Mouse (Mus musculus) embryonic fibroblast, embryonic 13.5 days (primary cell): ENCODE data around the gene Map3k12. TPM values are rescaled to one million over a fixed set of nuclear protein-coding genes. Genes with fewer than 3 reads are reported as not detected.

Source experiments
- H3K27ac ChIP-seq: 2 replicates; pipeline ENCODE4 v1.5.1; 2012; ENCODE audit warnings: low read length, control low read depth, inconsistent platforms; ENCODE audit not compliant: insufficient read depth
- H3K4me1 ChIP-seq: 2 replicates; pipeline ENCODE4 v1.6.1; 2011; ENCODE audit warnings: low read length; ENCODE audit not compliant: control insufficient read depth, insufficient read depth
- H3K4me3 ChIP-seq: 2 replicates; pipeline ENCODE4 v1.5.1; 2011; ENCODE audit warnings: mild to moderate bottlenecking, control low read depth, low read length; ENCODE audit not compliant: insufficient read depth
- CTCF ChIP-seq: IDR thresholded peaks from 2 replicates; pipeline ENCODE4 v1.5.1; 2011; ENCODE audit warnings: mild to moderate bottlenecking, control low read depth, low read length, moderate library complexity, borderline replicate concordance; ENCODE audit not compliant: insufficient read depth
- POLR2A ChIP-seq: IDR thresholded peaks from 2 replicates; pipeline ENCODE4 v1.6.1; 2011; ENCODE audit warnings: low read depth, mild to moderate bottlenecking, control low read depth, low read length, moderate library complexity
- polyA plus RNA-seq: library from polyadenylated mRNA; stranded (reverse); fragments of >200 nt; gene quantifications from 2 replicates; pipeline ENCODE4 v1.2.4, GENCODE M21; 2011; ENCODE audit warnings: low read depth; ENCODE audit not compliant: missing spikeins, insufficient read length

Gene Map3k12
- polyA plus RNA-seq, 1 experiment, result 20.9 TPM

DNA sequence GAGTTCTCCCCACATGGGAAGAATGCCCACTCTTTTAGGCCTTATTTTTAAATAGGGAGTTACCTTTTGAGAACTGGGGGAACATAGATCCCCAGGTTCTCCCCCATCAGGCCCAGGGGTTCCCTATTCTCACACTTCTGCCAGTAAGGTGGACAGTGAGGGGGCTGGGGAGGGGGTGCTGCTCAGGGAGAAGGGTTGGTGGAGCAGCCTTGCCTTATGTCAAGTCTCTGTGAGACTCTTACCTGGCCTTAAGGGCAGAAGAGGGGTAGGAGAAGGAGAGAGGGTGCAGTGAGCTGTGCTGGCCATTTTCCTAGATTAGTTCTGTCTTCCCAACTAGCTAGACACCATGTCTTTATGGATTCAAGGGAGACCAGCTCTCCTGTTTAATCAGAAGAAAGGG is 4.4 kb downstream of the Map3k12 start:
- Histone ChIP-seq H3K4me3 (no peak overlapping the region), H3K4me1 (0 out of 2 replicates have a peak, but pooled peaks cover 9% of the 10 kb centered on the region), H3K27ac (no peak overlapping the region)
- no peak for TF ChIP-seq POLR2A
- no peak for TF ChIP-seq CTCF

DNA sequence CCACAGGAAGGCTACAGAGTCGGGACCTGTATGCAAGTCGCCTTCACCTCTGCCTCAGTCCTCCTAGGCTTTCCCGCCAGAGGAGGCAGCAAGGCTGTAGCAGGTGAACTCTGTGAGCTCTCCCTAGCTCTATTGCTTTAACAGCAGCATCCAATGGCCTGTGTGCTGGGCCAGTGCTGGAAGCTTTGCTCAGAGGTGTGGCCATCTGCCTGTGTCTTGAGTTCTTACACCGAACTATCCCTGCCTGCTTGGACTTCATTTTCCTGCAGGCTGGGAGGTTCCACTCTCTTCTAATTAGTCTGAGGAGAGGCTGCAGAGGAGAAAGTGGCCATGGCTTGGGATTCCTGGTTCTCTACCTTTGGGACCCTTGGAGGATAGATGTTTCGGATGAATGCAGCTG is 4.9 kb downstream of the Map3k12 start:
- H3K4me1 ChIP-seq, result 0 out of 2 replicates have a peak, but pooled peaks cover 9% of the 10 kb centered on the region
- no peak overlapping the region for H3K4me3 ChIP-seq
- no peak overlapping the region for H3K27ac ChIP-seq
- TF ChIP-seq CTCF (no peak), POLR2A (no peak)

DNA sequence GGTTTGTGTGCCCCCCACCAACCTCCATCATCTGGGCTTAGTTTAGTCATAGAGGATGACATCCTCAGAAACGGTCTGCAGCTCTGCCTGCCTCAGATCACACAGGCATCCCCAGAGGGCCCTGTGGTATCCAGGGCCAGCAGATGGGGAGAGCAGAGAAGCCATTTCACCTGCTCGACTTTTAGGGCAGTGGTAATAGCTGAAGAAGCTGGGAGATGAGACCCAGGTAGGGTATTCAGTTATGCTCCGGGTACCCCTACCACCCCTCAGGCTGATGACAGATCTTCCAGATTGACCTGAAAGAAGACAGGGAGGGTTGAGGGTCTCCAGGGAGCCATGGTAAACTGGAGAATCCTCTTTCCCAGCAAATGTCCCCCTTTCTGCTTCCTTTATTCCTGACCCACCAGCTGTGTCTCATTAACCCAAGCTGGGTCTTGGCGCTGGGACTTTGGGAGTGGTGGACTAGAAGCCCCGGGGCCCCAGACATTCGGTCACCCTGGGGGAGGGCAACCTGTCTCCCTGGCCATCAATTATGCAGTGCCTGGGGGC is 5.5 kb downstream of the Map3k12 start:
- no peak overlapping the region for H3K4me3 ChIP-seq
- H3K27ac ChIP-seq, result no peak overlapping the region
- 0 out of 2 replicates have a peak, but pooled peaks cover 9% of the 10 kb centered on the region for H3K4me1 ChIP-seq
- TF ChIP-seq CTCF (no peak), POLR2A (no peak)

DNA sequence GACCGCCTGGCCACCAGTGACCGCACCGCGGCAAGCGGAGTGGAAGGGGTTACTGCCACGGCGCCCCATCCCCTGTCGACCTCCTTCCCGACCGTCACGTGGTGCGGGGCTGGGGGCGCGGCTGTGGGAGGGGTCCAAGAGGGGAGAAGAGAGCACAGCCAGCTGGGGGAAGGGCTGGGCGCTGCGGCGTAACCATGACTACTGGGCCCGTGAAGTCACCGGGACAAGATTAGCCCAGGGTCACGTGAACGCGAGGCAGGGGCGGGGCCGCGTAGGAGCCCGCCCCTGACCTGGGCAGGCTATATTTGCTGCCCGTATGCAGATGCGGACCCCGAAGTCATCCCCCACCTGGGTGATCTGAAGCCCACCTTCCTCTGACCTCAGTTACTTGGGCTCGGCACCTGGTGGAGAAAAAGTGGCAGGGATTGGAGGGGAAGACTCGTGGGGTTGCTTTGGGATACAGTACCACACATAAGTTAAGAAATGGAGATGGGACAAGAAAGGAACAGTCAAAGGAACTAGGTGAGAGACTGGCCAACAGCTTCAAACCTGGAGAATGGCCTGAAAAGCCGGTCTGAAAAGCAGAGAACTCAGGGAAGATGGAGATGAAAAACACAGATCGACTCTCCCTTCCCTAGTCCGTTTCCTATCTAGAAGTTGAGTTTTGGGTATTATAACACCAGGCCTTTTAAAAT is 6.1 kb downstream of the Map3k12 start:
- peak overlapping the region; percentile 44 for H3K4me3 ChIP-seq
- 0 out of 2 replicates have a peak, but pooled peaks cover 9% of the 10 kb centered on the region for H3K4me1 ChIP-seq
- H3K27ac ChIP-seq, result peak overlapping the region; percentile 28; the same call in 1 of the 2 replicates
- TF ChIP-seq CTCF (no peak), POLR2A (peak; percentile 38)

DNA sequence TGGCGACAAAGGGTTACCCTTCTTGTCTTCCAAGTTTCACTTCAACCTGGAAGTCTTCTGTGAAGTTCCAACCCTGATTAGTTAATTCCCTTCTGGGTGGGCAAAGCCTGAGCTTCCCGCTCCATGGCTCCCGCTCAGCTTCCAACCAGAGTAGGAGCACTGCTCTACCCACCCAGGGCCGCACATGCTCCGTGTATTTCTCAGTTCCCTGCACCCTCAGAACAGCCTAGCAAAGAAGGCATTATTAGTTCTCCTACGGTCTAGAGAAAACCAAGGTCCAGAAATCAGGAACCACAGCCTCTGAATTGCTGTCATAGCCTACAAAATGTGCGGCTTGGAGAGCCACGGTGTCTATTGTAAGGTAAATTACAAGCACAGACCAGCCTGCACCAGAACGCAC is 6.8 kb downstream of the Map3k12 start:
- H3K4me3 ChIP-seq, result peak overlapping the region; percentile 44
- no peak overlapping the region for H3K27ac ChIP-seq
- no peak for TF ChIP-seq POLR2A
- no peak for TF ChIP-seq CTCF
- 0 out of 2 replicates have a peak, but pooled peaks cover 9% of the 10 kb centered on the region for H3K4me1 ChIP-seq

DNA sequence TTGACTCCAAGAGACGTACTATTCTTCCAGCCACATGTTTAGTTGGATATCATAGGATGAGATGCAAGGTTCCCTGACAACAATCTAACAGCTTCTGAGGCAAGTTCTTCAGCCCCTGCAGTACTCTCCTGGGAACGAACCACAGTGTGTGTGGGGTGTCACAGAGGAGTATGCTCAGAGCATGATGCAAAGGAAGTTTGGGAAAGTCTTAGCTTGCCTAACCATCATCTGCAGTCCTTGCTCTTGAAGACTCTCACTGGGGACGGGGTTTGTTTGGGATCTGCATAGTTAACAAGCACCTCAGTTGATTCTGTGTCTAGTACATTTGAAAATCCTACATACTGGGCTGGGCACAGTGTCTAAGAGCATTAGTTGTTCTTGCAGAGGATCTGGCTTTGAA is 8.5 kb downstream of the Map3k12 start:
- TF ChIP-seq POLR2A (no peak), CTCF (no peak)
- 0 out of 2 replicates have a peak, but pooled peaks cover 9% of the 10 kb centered on the region for H3K4me1 ChIP-seq

DNA sequence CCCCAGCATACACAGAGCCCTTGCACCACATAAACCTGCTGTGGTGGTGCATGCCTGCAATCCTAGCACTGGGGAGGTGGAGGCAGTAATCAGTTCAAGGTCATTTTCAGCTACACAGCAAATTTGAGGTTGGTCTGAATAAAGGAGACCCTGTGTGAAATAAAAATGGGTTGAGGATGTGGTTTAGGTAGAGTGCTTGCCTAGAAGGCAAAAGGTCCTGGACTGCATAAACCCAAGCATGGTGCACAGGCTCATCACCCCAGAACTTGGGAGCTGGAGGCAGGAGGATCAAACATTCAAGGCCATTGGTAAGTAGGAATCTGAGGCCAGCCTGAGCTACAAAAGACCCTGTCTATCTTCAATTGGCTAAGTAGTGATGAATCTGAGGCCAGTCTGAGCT is 9.3 kb downstream of the Map3k12 start:
- H3K4me1 ChIP-seq, result 0 out of 2 replicates have a peak, but pooled peaks cover 9% of the 10 kb centered on the region
- no peak overlapping the region for H3K4me3 ChIP-seq
- H3K27ac ChIP-seq, result no peak overlapping the region
- TF ChIP-seq POLR2A (no peak), CTCF (no peak)

More for the DNA sequence above, 8.5 kb downstream of the Map3k12 start:
- no peak overlapping the region for H3K4me3 ChIP-seq
- H3K27ac ChIP-seq, result no peak overlapping the region

DNA sequence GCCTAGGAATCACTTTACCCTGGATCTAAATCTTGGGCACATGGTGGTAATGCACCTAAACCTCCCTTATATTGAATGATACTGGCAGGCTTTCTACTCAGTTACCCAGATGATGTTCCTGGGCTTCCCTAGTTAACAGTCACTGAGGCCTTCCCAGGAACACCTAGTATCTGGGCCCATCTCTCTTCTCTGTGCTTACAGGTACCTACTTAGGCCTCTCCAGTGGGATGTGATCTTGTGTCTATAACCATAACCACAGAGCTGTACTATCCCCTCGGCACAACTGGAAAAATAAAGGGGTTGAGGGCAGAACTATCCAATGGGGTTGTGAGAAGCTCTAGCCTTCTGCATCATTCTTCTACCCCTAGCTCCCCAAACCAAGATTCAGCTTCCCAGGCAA is 10.0 kb downstream of the Map3k12 start:
- Histone ChIP-seq H3K4me3 (no peak overlapping the region), H3K4me1 (0 out of 2 replicates have a peak, but pooled peaks cover 6% of the 10 kb centered on the region), H3K27ac (no peak overlapping the region)
- TF ChIP-seq CTCF (no peak), POLR2A (no peak)

DNA sequence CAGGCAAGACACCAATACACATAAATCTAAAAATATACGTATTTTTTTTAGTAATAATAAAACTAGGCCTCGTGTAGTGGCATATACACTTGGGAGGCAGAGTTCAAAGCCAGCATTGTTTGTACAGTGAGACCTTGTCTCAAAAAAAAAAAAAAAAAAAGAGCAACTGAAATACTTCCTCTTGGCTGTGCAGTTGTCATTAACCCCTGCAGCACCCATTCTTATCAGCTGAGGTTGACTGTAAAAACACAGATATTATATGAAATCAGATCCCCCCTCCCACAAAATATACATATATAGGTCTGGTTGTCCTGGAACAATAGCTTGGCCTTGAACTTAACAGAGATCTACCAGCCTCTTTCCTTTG is 10.4 kb downstream of the Map3k12 start:
- Histone ChIP-seq H3K4me3 (no peak overlapping the region), H3K27ac (no peak overlapping the region), H3K4me1 (0 out of 2 replicates have a peak, but pooled peaks cover 4% of the 10 kb centered on the region)
- TF ChIP-seq POLR2A, result no peak
- TF ChIP-seq CTCF, result no peak
